Mouse (Mus musculus) bone marrow macrophage, adult 2 months (primary cell): ENCODE measurements at regions not wholly inside any gene's neighbourhood (a gene's known extent, or its start where the extent isn't known, plus 50 kb on each side); places are given as distances from the start of the nearest gene placed in this dataset.

Source experiments
- CTCF ChIP-seq: IDR thresholded peaks from 2 replicates; pipeline ENCODE4 v1.5.1; 2012; ENCODE audit warnings: low read depth, mild to moderate bottlenecking, low read length, moderate library complexity
- POLR2A ChIP-seq: IDR thresholded peaks from 2 replicates; pipeline ENCODE4 v1.6.1; 2012; ENCODE audit warnings: mild to moderate bottlenecking, low read depth, low read length, borderline replicate concordance

GRCm38 (mm10) chr3:14952169-14952729 is 66.2 kb downstream of the Car2 start:
- no peak for TF ChIP-seq CTCF
- no peak for TF ChIP-seq POLR2A
